Mouse (Mus musculus) fat pad, adult 2 months (tissue): ENCODE data around the gene Rasgef1b.

Experiments
- DNase-seq: peaks from one replicate; pipeline ENCODE4 v3.0.0-alpha.2; 2011; ENCODE audit warnings: low read depth, low spot score; ENCODE audit errors: extremely low read depth

Rasgef1b gene

GRCm38 (mm10) chr5:99496931-99497782 is 231.7 kb downstream of the Rasgef1b start:
- no peak for DNase-seq

DNA sequence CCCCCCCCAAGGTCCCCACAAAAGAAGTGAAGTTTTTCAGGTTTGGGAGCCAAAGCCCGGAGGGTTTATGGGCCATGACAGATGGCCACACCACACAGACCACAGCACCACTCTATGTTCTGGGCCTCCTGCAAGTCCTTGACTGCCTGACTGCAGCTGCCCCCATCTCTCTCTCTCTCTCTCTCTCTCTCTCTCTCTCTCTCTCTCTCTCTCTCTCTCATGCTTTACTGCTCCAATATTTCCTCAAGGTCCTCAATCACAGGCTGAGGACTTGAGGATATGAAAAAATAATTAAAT is 232.8 kb downstream of the Rasgef1b start:
- DNase-seq, result no peak

DNA sequence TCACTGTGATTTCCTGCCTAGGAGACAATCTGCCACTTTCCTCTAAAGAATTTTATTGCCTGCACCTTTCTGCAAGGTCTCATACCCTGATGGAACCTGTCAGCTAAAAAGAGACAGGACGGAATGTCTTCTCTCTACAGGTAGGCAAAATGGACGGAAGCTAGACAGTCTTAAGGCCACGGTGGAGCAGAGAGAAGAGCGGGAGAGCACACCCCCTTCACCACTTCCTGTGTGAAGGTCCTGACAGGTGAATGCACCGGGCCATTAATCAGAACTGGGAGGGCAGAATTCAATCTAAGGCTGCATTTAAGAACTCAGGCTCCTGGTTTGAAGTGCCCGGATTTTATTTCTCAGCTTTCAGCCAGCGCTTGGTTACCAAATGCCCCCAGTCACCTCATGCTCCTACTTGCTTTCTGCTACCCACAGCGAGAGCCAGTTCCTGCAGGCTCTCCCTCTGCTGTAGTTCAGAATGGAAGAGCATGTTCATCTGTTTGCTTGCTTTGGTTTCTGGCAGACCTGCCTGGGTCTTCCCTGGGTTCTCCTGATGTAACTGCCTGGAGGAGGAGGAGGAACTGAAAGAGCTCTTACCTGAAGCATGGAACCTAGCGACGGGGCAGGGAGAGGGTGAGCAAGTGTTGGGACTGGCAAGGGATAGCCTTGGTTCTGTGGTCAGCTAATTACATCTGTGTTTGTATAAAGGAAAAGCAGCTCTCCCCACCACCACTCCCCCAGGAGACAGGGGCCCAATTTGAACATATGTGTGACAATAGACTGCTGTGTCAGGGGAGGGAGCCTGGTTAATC is 233.3 kb downstream of the Rasgef1b start:
- DNase-seq, result no peak

DNA sequence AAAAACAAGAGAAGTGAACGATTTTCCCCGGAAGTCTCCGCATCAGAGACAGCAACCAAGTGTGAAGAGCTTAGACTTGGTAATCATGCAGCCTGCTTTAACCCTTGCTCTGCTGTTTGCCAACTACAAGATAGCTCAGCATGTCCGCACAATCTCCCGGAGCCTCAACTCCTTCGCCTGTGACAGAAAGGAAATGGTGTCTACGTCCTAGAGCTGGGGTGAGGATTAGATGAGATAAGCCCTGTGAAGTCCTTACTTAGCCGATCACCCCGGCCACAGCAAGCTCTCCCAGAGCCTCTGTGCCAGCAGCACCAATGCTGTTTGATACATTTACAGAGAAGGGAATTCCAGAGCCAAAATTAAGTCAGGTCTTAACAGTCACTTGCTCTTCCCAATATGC is 235.0 kb downstream of the Rasgef1b start:
- no peak for DNase-seq

DNA sequence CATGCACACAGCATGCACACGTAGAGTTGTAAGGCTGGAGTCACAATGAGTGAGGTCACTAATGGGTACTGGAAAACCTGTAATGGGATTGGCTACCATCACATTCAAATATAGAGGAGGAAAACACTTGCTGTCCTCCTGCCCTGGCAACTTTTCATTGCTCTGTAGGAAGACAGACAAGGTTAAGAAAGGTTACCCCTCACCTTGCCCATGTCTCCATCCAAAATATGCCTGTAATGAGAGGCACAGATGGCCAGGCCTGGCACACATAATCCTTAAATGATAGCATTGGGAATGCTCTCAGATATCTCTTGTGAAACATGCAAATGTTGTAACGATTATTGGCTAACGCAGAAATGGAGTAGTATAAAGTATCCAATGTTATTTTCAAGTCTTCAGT is 235.8 kb downstream of the Rasgef1b start:
- DNase-seq, result no peak

GRCm38 (mm10) chr5:99488479-99489158 is 240.2 kb downstream of the Rasgef1b start:
- no peak for DNase-seq

- no peak for DNase-seq
Observed at GRCm38 (mm10) chr5:99487009-99487858, 241.6 kb downstream of the Rasgef1b start.

DNA sequence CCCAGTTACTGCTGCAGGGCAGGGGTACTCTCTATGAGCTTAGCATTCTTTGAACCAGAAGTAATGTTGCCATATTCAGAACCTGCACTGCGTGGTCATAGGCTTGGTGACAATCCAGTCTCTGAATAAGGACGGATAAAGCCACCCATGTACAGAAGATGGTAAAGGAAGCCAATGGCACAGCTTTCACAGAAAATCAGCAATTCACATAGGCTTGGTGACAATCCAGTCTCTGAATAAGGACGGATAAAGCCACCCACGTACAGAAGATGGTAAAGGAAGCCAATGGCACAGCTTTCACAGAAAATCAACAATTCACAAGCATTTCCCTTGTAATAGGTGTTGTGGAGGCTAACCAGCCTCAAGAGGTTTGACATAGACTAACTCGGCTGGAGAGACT is 245.7 kb downstream of the Rasgef1b start:
- DNase-seq, result no peak

DNA sequence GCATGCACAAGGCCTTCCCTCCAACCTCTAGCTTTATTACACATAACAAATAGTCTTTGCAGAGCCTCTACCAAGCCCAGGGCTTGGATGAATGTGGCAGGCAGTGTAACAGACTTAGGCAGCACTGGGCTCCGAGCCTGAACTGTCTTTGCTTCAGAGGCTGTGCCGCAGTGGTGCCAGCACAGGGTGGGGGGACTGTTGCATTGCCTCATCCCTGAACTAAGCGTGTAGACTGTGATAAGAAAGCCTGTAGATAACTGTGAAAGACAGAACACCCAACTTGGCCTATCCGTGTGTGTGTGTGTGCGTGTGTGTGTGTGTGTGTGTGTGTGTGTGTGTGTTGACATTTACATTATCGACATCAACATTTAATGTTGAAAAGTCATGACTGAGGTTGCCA is 246.3 kb downstream of the Rasgef1b start:
- no peak for DNase-seq

DNA sequence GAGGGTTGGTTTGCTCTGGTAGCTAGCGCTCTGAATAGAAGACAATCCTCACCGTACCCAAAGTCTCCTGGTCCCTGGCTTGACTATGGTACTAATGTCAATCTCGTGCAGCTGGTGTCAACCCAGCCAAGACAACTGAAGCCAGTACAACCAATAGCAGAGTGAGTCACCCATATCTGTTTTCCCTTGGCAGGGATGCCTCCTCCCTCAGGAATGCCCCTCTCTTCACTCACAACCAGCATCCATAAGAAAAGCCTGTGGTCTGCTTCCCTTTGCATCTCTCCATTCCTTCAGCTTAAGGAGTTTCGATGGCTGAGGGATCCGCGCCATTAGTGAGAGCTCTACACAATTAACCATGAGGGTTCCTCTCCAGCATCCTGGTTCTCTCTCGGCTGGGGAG is 246.8 kb downstream of the Rasgef1b start:
- DNase-seq, result no peak

DNA sequence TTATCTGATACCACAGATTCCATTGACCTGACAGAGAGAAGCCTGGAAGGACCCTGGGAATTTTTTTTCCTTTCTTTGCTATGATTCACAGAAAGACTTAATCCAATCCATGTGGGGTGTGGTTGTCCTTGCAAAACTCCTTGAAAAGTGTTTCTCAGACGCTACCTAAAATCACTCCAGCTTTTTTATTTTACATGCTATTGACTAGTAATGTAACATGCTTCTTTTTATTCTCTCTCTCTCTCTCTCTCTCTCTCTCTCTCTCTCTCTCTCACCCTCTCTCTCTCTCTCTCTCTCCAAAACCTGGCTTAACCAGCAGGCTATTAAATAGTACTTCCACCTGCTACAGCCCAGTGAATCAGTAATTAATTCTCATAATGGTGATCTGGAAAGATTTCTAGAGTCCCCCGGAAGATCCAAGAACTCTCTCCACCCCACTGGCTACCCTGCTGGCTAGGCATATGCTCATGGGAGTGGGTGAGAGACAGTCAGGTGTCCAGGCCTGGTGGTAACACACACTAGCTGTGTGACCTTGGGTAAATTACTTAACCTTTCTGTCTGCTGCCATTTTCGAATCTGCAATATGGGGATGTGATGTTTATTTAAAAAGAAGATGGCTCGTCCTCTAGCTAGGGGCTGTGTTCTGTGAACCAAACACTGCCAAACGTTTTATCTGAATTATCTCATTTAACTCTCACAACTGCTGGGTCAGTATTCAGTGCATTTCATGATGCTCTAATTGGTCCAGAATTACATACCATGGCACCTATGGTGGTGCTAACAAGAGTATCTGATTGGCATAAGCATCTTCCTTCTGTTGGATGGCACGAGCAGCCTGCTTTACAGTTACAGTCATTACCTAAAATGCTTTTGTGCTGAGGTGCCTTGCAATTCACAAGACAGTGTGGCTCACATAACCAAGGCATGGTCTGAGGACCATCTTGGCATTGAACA is 248.5 kb downstream of the Rasgef1b start:
- DNase-seq, result no peak

DNA sequence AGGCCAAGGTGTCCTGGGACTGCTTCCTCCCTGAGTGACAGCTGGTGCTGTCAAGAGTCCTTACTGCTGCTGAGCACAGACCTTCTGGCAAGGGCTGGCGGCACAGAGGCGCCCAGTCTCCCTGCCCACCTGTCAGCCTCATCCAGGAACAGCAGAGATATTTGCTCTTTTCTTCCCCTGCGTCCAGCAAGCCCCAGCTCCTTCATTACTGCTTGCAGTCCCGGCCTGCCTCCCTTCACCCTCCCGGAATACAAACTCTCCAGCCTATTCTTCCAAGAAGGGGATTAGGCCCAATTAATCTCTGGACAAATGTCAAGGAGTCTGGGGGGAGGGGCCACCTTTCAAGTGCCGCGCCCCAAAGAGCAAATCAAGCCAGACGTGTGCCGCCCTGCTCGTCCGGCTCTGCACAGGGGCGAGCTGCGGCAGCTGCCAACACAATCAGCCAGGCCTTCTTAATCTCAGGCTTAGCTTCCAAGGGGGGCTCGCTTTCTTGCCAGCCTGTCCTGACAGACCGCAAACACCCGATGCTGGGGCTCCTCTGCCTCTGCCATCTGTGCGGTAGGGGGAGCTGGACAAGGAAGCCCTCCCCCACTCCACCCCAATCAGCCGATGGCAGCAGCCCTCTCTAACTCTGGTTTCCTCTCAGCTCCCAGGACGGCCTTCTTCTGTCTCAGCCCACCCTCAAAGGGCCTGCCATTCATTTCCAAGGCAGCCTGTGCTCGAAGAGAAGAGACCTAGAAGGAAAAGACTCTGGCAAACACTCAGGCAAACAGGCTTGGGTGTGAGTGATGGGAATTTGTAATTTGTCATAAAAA is 249.4 kb downstream of the Rasgef1b start:
- no peak for DNase-seq

DNA sequence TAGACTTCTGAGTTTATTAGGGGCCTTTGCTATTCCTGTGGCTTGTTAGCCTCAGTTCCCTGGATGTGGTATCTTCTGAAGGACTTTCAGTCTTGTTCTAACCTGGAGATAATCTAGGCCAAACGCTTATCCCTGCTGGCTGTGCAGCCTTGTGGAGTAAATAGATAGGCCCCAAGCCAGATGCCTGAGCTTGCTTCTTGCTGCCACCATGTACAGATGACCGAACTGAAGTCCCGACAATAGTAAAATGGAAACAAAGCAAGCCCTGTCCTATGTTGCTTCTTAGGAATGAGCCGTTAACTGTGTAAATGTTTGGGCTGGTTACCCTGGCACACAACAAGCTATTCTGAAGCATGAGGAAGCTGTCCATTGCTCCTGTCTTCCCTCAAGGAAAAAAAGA is 250.1 kb downstream of the Rasgef1b start:
- DNase-seq, result no peak

DNA sequence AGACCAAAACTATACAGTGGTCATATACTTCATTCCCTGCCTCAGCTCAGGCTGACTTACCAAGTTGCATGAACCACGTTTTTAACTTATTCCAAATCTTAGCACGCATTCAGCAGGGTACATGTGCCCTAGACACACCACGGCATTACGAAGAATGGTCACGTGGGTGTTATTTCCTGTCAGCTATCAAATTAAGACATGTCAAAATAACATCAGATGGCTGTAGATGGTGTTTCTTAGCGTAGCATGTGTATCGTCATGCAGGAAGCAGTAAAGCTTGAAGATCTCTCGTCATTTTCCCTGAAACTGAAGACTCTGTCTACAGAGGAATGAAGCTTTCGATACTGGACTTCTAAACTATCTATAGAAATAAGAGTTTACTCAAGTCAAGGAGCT is 251.4 kb downstream of the Rasgef1b start:
- DNase-seq, result no peak

GRCm38 (mm10) chr5:99476640-99477419 is 252.0 kb downstream of the Rasgef1b start:
- DNase-seq, result no peak

DNA sequence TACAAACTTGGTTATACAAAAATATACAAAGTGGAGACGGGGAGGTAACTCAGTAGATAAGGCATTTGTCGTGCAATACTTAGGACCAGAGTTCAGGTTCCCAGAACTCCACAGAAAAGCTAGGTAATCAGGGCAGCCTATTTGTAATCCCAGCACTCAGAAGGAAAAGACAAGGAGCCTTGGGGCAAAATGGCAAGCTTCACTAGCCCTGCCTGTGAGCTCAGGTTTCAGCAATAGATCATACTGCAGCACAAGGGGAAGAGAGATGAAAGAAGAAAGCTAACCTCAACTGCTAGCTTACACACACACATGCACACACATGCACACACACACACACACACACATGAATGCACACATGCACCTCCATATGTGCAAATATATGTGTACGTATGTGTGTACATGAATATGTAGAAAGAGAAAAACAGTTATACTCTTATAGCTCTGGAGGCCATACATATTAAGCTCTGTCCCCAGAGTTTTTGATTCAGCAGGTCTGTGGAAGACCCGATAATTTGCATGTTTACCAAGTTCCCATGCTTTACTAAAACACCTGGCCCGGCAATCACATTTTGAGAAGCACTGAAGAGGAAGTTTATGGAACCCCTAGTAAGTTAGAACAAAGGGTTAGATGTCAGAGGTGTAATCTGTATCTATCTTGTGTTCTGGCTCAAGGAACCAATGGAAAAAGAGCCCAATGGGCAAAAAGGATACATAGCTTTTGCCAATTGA is 256.1 kb downstream of the Rasgef1b start:
- DNase-seq, result no peak

GRCm38 (mm10) chr5:99471790-99472189 is 257.1 kb downstream of the Rasgef1b start:
- DNase-seq, result no peak

GRCm38 (mm10) chr5:99470613-99471012 is 258.3 kb downstream of the Rasgef1b start:
- DNase-seq, result no peak
